Mouse (Mus musculus) MEL-GATA-1-ER (cell line): ENCODE measurements around the gene Pilrb1.

ENCODE experiments used
- DNase-seq: peaks from one replicate; pipeline ENCODE4 v3.0.0-alpha.2; 2012; ENCODE audit warnings: low read depth; ENCODE audit errors: extremely low read depth

Pilrb1 gene

DNA sequence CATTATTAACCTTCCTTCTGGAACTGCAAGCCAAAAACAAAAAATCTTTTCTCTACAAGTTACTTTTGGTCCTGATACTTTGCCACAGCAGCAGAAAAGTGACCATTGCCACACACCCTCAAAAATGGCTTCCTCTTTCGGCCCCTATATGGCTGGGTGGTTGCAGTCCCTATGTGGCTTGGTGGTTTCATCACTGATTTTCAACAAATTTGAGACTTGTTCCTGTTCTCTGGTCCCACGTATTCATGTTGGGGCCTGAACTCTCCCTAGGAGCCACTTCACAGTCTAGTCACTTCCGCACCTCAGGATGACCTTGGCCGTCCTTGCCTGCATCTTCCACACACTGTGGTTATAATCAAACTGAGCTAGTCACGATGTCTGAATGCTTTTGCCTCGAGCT, 29.2 kb downstream of the Pilrb1 start:
- no peak for DNase-seq

DNA sequence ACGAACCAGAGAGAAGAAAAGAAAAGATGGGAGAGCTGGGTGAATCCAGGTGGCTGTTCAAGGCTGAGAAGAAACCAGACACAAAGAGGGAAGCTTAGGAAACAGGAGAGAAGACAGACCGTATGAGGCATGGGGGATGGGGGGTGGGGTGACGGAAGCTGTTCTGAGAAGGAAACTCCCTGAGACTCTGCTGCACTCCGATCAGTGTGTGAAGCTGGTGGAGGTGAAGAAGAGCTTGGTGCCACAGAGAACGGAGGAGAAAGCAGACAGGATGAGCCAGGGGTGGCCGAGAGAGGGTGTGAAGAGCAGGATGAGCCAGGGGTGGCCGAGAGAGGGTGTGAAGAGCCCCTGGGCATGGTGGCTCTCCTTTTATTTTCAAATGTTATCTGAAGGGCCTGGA, 31.5 kb downstream of the Pilrb1 start:
- no peak for DNase-seq

DNA sequence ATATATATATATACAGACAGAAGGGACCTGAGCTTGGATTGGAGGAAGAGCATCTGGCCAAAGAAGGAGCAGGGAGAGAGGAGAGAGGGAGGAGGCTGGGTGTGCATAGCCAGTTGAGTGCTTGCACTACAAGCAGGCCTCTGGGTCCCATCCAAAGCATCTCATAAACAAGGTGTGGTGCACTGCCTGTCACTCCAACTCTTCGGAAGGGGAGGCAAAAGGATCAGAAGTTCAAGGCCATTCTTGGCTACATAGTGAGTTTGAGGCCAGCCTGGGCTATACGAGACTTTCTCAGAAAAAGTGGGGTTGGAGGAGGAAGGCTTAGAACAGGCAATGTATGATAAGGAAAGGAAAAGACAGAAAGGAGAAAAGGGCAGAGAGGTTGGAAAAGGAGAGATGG, 31.9 kb downstream of the Pilrb1 start:
- no peak for DNase-seq

DNA sequence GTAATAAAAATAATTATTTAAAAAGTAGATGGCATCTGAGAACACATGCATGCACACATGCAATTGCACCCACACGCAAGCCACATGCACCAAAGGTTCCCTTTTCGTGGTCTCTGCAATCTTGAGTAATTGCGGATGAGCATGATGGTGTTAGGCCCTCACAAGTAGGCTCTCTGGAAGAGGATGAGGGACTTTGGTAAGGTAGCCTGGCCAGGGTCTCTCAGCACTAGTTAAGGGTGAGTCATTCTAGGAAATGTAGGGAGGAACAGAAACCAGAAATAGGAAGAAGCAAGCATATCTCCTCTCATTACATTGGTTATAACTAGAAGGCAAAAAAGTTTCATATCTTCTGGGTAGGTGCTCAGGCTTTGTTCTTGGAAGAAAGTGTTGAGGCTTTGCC, 32.9 kb downstream of the Pilrb1 start:
- DNase-seq = no peak

DNA sequence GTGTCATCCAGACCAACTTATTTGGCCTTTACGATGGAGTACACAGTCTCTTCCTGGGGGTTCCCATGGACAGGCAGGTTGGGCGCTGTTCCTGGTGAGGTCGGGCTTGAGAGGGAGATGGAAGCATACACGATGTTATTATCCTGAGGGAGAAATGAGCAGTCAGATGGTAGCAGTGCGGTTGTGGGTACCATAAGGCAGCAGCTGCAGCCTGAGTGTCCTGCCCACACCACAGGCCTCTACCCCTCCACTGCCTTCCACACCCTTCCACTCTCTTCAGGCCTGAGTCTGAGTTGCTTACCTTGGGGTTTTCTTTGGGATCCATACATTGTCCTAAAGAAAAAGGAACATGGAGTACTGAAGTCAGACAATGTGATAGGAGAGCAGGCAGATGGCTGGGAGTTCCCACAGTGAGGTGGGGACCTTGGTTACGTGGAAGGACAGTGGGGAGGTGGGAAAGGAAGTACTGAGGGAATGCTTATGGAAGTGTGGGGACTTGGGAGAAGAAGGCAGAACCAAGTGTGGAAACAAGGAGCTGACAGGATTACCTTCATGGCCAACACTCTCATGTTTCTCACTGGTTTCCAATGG, 34.4 kb downstream of the Pilrb1 start:
- DNase-seq = no peak

DNA sequence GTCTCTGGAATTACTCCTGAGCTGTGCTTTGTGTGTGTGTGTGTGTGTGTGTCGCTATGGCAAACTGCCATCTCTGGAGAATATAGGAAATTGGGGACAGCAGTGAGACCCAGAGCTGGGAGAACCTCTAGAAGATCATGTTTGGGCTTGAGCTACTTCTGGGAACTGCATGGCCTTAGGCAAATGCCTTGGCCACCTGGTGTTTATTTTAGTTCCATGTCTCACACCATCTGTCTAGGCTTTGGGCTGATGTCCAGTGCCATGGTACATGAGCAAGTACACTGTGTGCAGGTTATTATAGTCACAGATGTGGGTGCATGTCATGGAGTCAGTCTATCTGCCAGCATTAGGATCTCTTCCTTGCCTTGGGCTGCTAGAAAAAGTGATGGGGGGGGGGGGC, 35.3 kb downstream of the Pilrb1 start:
- DNase-seq = no peak

DNA sequence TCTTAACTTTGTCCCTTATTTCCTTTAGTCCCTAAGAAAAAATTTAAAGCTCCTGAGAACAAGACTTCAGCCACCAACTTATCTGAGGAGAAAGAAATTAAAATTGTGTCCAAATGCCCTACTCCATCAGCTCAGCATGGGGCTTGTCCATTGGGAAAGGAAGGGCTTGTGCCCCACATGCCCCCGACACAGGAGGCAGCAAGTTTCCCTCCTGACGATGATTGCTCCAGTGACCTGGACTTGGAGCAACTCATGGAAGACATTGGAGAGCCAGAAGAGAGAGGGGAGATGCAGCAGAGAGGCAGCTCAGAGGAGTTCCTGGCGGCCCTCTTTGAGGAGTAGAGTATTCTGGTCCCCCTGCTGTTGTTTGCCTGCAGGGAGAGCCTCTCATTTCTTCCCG, 35.8 kb downstream of the Pilrb1 start:
- no peak for DNase-seq

DNA sequence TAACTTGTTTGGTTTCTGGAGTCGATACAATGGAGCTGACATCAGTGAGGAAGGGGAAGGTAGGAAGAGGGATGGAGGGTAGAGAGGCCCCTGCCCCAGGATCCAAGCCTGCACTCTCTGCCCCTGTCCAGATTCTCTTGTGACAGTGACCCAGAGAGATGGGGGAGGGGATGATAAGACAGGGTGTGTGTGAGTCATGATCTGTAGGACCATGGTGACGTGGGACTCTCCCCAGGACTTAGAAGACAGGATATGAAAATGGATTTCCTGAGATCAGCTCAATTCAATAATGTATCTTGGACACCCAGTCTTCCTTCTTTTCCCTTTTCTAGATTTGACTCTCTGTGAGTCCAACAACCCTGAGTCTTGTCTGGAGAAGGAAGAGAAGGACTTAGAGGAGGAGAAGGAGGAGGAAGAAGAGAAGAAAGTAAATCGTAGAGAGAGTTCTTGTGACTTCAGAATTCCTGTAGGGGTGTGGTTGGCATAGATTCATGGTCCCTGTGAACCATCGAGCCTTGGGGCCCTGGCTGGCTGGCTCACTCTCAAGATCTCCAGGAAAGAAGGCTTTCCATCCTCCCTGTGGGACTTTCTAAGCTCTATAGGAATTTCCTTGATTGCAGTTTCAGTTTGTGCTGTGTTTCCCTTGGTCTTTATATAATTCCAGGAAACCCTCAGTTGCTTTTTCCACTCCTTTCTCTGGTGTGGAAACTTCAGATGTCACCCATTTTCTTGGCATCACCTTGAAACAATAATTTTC, 40.3 kb downstream of the Pilrb1 start:
- no peak for DNase-seq

DNA sequence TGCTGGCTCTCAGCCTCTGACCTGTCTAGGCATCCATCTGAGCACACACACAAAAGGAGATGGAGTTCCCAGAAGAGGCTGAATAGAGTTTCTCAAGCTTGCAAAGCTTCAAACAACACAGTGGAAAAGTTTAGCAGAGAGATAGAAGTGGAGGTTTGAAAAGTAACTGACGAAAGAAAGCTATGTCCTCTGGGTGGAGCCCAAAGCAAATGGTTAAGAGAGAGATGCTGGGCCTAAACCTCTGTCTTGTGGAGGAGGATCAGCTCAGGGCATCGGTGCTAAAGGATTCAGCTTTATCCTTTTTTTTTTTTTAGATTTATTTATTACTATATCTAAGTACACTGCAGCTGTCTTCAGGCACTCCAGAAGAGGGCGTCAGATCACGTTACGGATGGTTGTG, 49.6 kb downstream of the Pilrb1 start:
- DNase-seq = no peak

DNA sequence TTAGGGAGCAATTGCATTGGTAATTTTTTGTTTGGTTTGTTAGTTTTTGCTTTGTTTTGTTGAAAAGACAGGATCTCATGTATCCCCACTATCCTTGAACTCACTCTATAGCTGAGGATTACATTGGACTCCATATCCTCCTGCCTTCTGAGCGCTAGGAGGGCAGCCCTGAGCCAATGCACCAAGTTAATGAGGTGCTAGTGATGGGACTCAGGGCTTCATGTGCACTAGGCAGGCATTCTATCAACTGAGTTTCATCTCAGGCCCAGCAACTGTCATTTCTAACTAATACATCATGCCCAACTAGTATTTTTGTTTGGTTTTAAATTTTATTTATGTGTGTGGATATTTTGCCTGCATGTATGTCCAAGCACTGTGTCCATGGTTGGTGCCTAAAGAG, 51.7 kb downstream of the Pilrb1 start:
- no peak for DNase-seq
